Mouse (Mus musculus): ENCODE measurements around the gene Rrm2.
"Not testable (repeated sequence)": the region's sequence is repeated elsewhere in the genome, so short reads cannot be mapped to it uniquely, and the experiment has no call there.

- TF ChIP-seq CTCF (IDR thresholded peaks at IDR 0.05; ENCODE audit: control insufficient read depth, insufficient read depth, insufficient replicate concordance, low read depth, low read length); POLR2A (IDR thresholded peaks at IDR 0.05; ENCODE audit: control insufficient read depth, low read depth, low read length): not testable (repeated sequence)
Measured at GRCm38 (mm10) chr12:24701621-24702020, 6.4 kb upstream of the Rrm2 start.

Measured in testis, adult 2 months (tissue).